Mouse (Mus musculus) CH12.LX (cell line): Measurements from ENCODE around the gene Inpp4b.

Source experiments
- CTCF ChIP-seq, 2 experiments: IDR thresholded peaks in 1 of 2; conservative IDR thresholded peaks in 1 of 2; 2 replicates each; pipeline ENCODE4 v1.5.1; 2011 to 2012; ENCODE audit warnings: low read depth in 2 of 2, low read length in 2 of 2, improper control_type of control experiment in 1 of 2, inconsistent platforms in 1 of 2, mild to moderate bottlenecking in 1 of 2, moderate library complexity in 1 of 2
- EP300 ChIP-seq: IDR thresholded peaks from 2 replicates; pipeline ENCODE4 v1.6.1; 2011; ENCODE audit warnings: low read length, improper control_type of control experiment
- GABPA ChIP-seq: IDR thresholded peaks from 2 replicates; pipeline ENCODE4 v1.6.1; 2012; ENCODE audit warnings: low read depth, low read length, improper control_type of control experiment, inconsistent platforms; ENCODE audit not compliant: insufficient replicate concordance
- IRF4 ChIP-seq: IDR thresholded peaks from 2 replicates; pipeline ENCODE4 v1.6.1; 2014; ENCODE audit warnings: low read depth, mild to moderate bottlenecking, inconsistent platforms, low read length, improper control_type of control experiment
- JUN ChIP-seq: IDR thresholded peaks from 2 replicates; pipeline ENCODE4 v1.6.1; 2011; ENCODE audit warnings: low read depth, mild to moderate bottlenecking, low read length, improper control_type of control experiment, moderate library complexity; ENCODE audit not compliant: insufficient read depth
- NELFE ChIP-seq: IDR thresholded peaks from 2 replicates; pipeline ENCODE4 v1.6.1; 2011; ENCODE audit warnings: low read depth, low read length, improper control_type of control experiment
- USF1 ChIP-seq: IDR thresholded peaks from 2 replicates; pipeline ENCODE4 v1.6.1; 2014; ENCODE audit warnings: low read depth, mild to moderate bottlenecking, inconsistent platforms, low read length, improper control_type of control experiment
- USF2 ChIP-seq: conservative IDR thresholded peaks from 2 replicates; pipeline ENCODE4 v1.6.1; 2011; ENCODE audit warnings: low read depth, low read length, improper control_type of control experiment
- ZC3H11A ChIP-seq: IDR thresholded peaks from 2 replicates; pipeline ENCODE4 v1.6.1; 2012; ENCODE audit warnings: low read depth, mild to moderate bottlenecking, inconsistent platforms, low read length, improper control_type of control experiment

- TF ChIP-seq CTCF (conservative IDR thresholded peaks at IDR 0.05 in 1 of 2, IDR thresholded peaks at IDR 0.05 in 1 of 2; ENCODE audit: low read depth in 2 of 2, low read length in 2 of 2) (no peak), ZC3H11A (no peak), USF2 (no peak), EP300 (no peak), GABPA (no peak), USF1 (no peak), IRF4 (no peak), NELFE (no peak), JUN (no peak)
These were observed 522.0 kb downstream of the Inpp4b start for GRCm38 (mm10) chr8:81864318-81864717.
